Mouse (Mus musculus): ENCODE measurements at regions not wholly inside any gene's neighbourhood (a gene's known extent, or its start where the extent isn't known, plus 50 kb on each side); places are given as distances from the start of the nearest gene placed in this dataset.

GRCm38 (mm10) chr7:111242646-111243045 lies 159.8 kb upstream of the Eif4g2 start:
- CTCF ChIA-PET = no interaction called here

DNA sequence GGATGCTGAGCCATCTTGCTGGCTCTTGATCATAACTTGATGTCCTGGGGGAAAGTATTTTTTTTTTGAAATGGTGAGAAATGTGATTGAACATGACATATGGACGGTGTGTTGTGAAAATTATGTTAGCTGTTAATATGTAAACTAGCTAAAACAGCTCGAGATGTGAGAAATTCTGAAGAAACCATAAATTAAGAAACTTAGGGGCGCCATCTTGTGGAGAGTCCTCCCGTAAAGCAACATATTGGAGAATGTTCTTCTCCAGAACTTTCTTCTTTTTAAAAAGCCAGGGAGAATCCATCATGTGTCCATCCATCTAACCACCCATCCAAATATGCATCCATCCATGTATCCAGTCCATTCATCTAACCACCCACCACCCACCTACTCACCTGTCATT lies 158.7 kb upstream of the Eif4g2 start:
- CTCF ChIA-PET = interaction anchor here (0.7 kb wide), 1 partner anchor 663 kb away, joined by 10 read pairs; no protein-coding TSS in a partner anchor

- CTCF ChIA-PET = no interaction called here
Observed at GRCm38 (mm10) chr7:111240234-111240826, 157.5 kb upstream of the Eif4g2 start.

DNA sequence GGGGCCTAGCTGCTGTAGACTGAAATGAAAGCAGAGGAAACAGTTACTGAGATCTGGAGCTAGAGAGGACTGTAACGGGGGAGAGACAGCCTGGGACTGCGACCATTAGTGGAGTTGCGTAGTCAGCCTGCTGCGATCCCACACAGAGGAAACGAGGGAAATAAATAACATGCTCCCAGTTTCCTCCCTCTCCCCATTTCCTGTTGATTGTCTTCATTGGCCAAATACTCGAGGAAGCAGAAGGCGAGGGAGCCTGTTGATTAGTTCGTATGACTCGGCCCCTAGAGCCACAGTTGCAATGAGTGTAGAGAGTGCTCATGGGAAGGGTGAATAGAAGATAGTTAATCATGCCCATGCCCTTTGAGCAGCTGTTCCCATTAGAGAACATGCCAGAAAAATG lies 155.0 kb upstream of the Eif4g2 start:
- CTCF ChIA-PET = no interaction called here

DNA sequence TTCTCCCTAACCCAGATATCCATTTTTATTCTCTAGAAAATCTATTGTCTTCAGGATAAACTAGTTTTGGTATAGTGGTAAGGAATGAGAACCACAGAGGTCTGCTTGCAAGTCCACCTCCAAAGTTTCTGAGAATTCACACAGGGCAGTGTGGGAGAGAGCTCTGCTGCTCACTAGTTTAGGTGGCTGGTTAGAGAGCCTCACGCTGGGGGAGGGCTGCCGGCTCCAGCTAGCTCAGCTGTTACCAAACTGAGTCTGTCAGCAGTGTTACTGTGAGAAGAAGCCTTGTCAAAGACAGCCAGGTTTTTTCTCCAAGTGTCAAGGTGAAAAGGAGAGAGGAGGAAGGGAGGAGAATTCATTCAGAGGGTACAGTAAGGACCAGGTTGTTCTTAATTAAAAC lies 147.8 kb upstream of the Eif4g2 start:
- CTCF ChIA-PET = no interaction called here

DNA sequence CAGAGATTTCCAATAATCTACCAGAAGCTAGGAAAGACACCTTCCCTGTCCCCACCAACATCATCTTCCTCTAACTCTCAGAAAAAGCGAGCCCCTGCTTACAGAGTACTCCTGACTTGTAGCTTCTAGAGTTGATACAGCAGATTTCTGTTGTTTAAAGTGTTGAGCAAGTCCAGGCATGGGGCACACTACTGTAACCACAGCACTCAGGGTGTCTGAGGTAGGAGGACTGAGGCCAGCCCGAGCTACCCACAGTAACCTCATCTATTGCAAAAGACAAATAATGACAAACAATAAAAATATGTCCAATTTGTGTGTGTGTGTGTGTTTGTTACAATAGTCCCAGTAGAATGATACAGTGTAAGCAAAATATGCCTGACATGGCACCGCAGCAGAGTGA lies 144.3 kb upstream of the Eif4g2 start:
- CTCF ChIA-PET = no interaction called here

DNA sequence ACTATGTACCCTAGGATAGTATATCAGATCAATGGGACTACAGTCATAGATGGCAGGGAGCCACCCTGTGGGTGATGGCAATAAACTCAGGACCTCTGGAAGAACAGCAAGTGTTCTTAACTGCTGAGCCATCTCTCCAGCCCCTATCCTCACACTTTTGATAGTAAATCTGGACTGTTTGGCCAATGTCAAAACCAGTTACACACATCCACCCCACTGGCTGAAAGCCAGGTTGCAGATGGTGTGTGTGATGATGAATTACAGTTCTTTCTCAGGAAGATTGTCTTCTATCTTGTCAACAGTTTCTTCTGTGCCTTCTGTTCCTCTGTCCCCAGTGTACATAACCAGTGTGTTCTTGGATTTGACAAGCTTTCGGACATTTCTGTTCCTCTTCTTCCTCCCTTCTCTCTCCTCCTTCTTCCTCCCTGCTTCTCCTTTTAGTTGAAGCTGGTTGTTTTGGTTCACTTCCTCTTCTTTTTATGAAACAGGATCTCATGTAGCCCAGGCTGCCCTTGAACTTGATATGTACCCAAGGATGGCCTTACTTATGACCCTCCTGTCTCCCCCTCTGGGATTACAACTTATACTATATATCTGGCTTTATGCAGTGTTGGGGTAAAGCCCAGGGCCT lies 143.3 kb upstream of the Eif4g2 start:
- CTCF ChIA-PET = no interaction called here

DNA sequence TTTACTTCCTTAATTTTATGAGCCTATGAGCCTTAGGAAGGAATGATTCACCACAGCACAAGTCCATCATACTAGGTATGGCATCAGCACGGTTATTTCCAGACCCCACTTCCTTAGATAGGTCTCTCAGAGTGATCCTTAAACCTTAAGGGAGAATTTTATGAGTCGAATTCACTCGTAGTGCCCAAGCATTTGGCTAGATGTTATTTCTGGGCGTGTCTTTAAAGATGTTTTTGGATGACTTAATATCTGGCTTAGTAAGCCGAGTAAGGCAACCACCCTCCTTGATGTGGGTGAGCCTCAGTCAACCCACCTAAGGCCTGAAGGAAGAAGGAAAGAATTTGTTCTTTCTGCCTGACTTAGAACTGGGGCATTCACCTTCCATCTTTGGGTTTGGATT lies 132.8 kb upstream of the Eif4g2 start:
- CTCF ChIA-PET = no interaction called here

GRCm38 (mm10) chr7:111214226-111214906 lies 131.5 kb upstream of the Eif4g2 start:
- CTCF ChIA-PET = interaction anchor here (0.6 kb wide), 1 partner anchor 213 kb away, joined by 3 read pairs; no protein-coding TSS in a partner anchor

- CTCF ChIA-PET = interaction anchor here (0.6 kb wide), 1 partner anchor 156 kb away, joined by 6 read pairs; no protein-coding TSS in a partner anchor
Observed at GRCm38 (mm10) chr7:111212188-111212587, 129.4 kb upstream of the Eif4g2 start.

GRCm38 (mm10) chr7:111211641-111212040 lies 128.8 kb upstream of the Eif4g2 start:
- CTCF ChIA-PET = interaction anchor here (0.6 kb wide), 2 partner anchors 19 to 155 kb away, joined by 5 to 6 read pairs; no protein-coding TSS in a partner anchor

- CTCF ChIA-PET = no interaction called here
Observed at GRCm38 (mm10) chr7:111210282-111210681, 127.5 kb upstream of the Eif4g2 start.

DNA sequence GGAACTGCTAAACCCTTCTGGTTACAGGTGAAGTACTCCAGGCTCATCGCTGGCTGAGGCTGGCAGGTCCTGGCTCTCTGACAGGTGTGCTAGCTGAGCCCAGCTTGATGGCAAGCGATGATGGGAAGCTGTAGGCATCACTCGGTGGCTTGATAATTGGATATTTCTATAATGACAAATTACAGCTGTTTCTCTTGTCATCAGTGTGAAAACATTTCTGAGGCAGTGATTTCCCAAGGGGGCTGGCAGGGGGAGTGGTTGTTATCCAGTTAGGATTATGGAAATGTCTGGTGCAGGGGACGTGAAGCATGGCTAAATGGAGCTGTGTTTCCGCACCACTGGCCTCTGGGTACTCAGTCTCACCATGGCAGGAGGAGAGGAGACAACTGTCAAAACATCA lies 123.0 kb upstream of the Eif4g2 start:
- CTCF ChIA-PET = no interaction called here

DNA sequence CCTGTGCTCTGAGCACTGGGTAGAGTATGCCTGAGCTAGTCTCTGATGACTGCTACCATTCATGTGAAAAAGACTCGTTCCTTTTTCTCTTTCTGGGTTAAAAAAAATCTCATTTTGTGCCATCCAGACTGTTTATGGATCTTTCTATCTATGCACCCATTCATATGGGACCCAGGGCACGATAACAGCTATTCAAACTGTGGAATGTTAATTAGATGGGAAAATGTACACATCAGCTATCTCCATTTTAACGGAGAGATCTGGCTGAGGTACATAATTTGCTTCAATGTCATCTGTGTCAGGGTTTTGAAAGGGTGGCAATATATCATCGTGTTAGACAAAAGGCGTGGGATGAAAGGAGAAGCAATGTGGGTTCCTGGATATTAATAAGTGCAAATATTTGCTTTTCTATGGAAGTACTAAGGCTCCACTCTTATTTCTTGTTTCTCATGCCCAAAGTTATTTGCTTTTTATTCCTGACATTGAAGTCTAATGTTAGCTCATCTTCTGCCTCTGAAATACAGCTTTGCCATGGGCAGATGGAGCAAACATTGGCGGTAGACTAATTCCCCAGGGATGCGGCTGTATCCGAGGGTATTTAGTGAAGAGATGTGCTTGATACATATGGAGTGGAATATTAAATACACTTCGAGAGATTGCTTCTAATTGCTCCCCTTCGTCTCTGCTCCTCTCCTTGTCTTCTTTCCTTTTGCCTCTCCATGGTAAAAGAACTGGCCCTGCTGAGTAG lies 116.0 kb upstream of the Eif4g2 start:
- CTCF ChIA-PET = interaction anchor here (0.7 kb wide), 1 partner anchor 95 kb away, joined by 7 read pairs; no protein-coding TSS in a partner anchor

- CTCF ChIA-PET = no interaction called here
Observed at GRCm38 (mm10) chr7:111191674-111192073, 108.8 kb upstream of the Eif4g2 start.

- CTCF ChIA-PET = no interaction called here
Observed at GRCm38 (mm10) chr7:111191216-111191615, 108.4 kb upstream of the Eif4g2 start.

- CTCF ChIA-PET = no interaction called here
Observed at GRCm38 (mm10) chr7:111189731-111190130, 106.9 kb upstream of the Eif4g2 start.

DNA sequence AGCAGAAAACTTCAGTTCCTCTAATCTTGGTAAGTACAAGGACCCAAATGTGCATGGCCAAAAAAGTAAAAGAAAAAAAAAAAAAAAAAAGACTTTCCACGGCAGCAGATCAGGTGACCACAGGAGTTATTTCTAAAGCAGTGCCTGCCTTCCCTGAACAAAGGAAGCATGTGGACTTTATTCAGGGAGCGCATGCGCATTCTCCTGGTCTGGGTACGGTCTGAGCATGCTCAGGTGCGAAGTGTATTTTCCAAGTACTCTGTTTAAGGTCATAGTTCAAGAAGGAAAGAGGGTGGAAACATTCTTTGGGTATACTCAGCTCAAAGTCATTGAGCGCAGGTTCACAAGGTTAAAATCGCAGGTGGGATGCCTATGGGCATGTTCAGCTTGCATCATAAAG lies 103.1 kb upstream of the Eif4g2 start:
- CTCF ChIA-PET = no interaction called here

- CTCF ChIA-PET = no interaction called here
Observed at GRCm38 (mm10) chr7:111183512-111183911, 100.7 kb upstream of the Eif4g2 start.

GRCm38 (mm10) chr7:111182319-111182718 lies 99.5 kb upstream of the Eif4g2 start:
- CTCF ChIA-PET = no interaction called here

DNA sequence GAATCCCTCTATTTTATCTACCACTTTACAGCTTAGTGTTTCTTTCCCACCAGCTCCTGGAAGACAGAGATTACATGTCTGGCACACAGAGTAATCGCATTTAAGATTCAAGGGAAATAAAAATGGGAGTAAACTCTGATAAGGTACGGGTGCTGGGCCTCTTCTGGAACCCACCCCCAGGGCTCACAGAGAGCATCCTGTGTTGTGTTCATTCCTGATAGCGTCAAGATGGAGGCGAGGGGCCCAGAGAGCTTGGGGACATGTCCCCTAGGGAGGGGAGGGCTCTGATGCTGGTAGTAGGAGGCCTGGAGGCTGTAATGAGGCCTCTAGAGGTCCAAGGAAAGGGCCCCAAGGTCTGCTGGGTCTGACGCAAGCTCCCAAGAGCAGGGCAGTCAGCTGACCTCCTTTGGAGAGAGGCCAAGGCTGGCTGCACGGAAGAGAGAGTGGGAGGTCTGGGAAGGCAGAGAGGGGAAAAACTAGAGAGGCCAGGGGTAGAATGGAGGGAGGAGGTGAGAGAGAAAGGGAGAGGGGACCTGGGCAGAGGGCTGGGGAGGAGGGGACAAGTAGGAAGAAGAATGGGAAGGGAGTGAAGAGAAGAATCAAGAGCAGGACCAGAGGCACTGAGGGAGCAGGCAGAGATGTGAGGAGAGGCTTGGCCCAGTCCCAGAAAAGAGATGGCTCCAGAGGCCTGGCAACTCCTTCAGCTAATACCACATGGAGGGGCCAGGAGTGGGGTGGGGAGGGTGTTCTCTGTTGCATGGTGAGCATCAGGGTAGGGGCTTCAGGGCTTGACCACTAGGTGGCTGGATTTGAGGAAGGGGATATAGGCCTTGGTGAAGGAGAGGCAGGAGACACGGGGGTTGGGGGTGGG lies 96.8 kb upstream of the Eif4g2 start:
- CTCF ChIA-PET = no interaction called here

All from spleen, embryonic (tissue).